Mouse (Mus musculus) G1E (cell line): ENCODE results near the gene Gramd1c.

Source experiments
- CTCF ChIP-seq: IDR thresholded peaks from 2 replicates; pipeline ENCODE4 v1.5.1; 2012; ENCODE audit warnings: low read depth, low read length, inconsistent platforms, mixed read lengths
- GATA1 ChIP-seq: IDR thresholded peaks from 2 replicates; pipeline ENCODE4 v1.6.1; 2012; ENCODE audit warnings: borderline replicate concordance, low read length, inconsistent platforms, mixed read lengths
- GATA2 ChIP-seq: IDR thresholded peaks from 2 replicates; pipeline ENCODE4 v1.6.1; 2012; ENCODE audit warnings: low read depth, low read length, inconsistent platforms, borderline replicate concordance
- TAL1 ChIP-seq: conservative IDR thresholded peaks from 2 replicates; pipeline ENCODE4 v1.6.1; 2012; ENCODE audit warnings: low read depth, low read length, inconsistent platforms, mixed read lengths

- no peak for TF ChIP-seq CTCF
- TF ChIP-seq GATA1, result no peak
- TF ChIP-seq GATA2, result no peak
- no peak for TF ChIP-seq TAL1
These were observed 117.3 kb downstream of the Gramd1c start for GRCm38 (mm10) chr16:43945869-43946268.
